Mouse (Mus musculus) brain, embryonic 18.5 days (tissue): Measurements from ENCODE around the gene Olfr1282.
"Not testable (repeated sequence)": the region's sequence is repeated elsewhere in the genome, so short reads cannot be mapped to it uniquely, and the experiment has no call there.

ENCODE experiments used
- DNase-seq: peaks from one replicate; pipeline ENCODE4 v3.0.0-alpha.2; 2012; ENCODE audit warnings: low read depth, low spot score

Olfr1282 gene

GRCm38 (mm10) chr2:111335976-111336375 is at the start of gene Olfr1282:
Olfr1282 (minus strand) TSS chr2:111336076.
- no peak for DNase-seq

- no peak for DNase-seq
These were observed 39.3 kb upstream of the Olfr1282 start, which contains the start of gene Olfr1284 for GRCm38 (mm10) chr2:111375222-111375621. Olfr1284 (plus strand) TSS chr2:111375522.

- DNase-seq = no peak
These were observed 30.6 kb upstream of the Olfr1282 start, which contains the start of gene Olfr1283 for GRCm38 (mm10) chr2:111366490-111366889. Olfr1283 (plus strand) TSS chr2:111366790.

- DNase-seq = not testable (repeated sequence)
These were observed 2.2 kb downstream of the Olfr1282 start for GRCm38 (mm10) chr2:111333721-111334120.

- no peak for DNase-seq
These were observed 9.7 kb downstream of the Olfr1282 start, which contains the start of gene Olfr1281 for GRCm38 (mm10) chr2:111326220-111326619. Olfr1281 (plus strand) TSS chr2:111326520.

- no peak for DNase-seq
These were observed 22.2 kb downstream of the Olfr1282 start, which contains the start of gene Olfr1280 for GRCm38 (mm10) chr2:111313717-111314116. Olfr1280 (plus strand) TSS chr2:111314017.

- DNase-seq = no peak
These were observed 35.5 kb downstream of the Olfr1282 start, which contains the start of gene Olfr1279 for GRCm38 (mm10) chr2:111300374-111300773. Olfr1279 (plus strand) TSS chr2:111300635.

GRCm38 (mm10) chr2:111298541-111298940 is 37.3 kb downstream of the Olfr1282 start:
- no peak for DNase-seq

GRCm38 (mm10) chr2:111289836-111290235 is 46.0 kb downstream of the Olfr1282 start, which contains the start of gene Olfr1278:
Olfr1278 (plus strand) TSS chr2:111290136.
- no peak for DNase-seq
